Mouse (Mus musculus): ENCODE results near the gene Vmp1.

The Vmp1 gene

DNA sequence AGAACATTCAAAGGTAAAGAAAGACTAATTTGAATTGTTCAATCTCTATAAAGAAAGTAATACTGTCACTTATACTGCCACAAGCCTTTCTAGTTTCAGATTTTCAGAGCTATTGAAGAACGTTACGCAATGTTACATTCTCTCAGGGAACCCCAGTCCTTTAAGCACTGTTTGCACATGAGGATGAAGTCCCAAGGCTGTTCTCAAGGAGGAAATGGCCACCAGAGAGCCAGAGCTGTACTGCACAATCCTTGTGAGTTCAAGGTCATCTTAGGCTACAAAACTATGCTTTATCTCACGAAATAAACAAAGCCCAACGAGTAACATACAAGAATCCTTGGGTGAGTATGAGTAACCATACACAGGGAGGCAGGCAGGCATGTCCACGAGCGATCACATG, 49.2 kb downstream of the Vmp1 start:
- no peak for DNase-seq (ENCODE audit: low read depth, low spot score)

DNA sequence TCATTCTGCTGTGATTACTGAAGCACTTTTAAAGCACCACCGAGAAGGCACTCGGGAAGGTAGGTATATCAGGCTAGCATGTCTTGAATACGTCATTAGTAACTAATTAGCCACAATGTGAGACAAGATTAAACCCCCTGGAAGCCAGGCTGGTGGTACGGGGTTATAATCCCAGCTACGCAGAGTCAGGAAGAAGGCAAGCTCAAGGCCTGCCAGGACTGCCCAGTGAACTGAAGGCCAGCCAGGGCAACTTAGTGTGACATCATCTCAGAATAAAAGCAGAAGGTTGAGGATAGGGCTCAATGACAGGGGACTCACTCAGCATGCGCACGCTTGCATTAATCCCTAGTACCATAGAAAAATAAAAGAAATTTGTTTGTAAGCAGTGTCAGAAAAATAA, 53.7 kb downstream of the Vmp1 start:
- DNase-seq (ENCODE audit: low read depth, low spot score), result no peak

DNA sequence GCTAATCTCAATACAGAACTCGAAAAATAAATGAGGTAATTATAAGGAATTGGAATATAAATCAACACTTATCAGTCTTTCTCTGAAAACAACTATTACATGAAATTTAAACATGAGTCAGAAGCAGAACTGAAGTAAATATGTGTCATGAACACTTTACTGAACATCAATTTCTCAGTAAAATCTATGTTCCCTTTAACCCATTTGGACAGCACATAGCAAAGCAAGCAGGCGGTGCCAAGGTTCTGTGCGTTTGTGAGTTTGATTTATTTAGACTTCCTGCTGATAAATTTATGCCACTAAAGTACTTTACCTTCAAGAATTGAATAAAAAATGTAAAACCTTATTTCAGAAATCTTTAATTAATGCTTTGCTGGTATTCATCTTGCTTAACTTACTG, 54.2 kb downstream of the Vmp1 start:
- no peak for DNase-seq (ENCODE audit: low read depth, low spot score)

DNA sequence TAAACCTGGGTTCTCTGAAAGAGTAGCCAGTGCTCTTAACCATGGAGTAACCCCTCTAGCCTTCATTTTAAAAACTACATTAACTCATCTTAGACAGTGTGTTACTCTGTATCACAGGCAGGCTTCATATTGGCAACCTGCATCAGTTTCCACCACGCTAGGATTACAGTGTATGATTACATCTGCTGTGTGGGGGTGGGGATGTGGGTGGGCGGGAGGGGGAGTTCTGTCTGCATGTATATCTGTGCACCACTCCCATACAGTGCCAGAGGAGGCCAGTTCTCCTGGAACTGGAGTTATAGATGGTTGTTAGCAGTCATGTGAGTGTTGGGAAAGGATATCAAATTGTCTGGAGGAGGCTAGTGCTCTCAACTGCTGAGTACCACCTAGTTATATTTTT, 55.2 kb downstream of the Vmp1 start:
- no peak for DNase-seq (ENCODE audit: low read depth, low spot score)

DNA sequence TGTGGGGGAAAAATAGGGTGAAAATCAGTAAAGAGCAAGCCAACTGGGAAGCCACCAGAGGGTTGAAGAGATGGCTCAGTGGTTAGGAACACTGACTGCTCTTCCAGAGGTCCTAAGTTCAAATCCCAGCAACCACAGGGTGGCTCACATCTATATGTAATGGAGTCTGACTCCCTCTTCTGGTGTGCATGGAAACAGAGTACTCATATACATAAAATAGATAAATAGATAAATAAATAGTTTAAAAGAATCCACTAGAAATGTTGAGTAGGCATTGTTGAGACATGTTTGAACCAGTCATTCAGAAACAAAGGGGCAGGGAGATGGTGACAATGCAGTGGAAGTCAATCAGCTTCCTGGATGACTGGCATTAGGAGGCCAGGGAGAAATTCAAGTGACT, 56.0 kb downstream of the Vmp1 start:
- DNase-seq (ENCODE audit: low read depth, low spot score), result no peak

DNA sequence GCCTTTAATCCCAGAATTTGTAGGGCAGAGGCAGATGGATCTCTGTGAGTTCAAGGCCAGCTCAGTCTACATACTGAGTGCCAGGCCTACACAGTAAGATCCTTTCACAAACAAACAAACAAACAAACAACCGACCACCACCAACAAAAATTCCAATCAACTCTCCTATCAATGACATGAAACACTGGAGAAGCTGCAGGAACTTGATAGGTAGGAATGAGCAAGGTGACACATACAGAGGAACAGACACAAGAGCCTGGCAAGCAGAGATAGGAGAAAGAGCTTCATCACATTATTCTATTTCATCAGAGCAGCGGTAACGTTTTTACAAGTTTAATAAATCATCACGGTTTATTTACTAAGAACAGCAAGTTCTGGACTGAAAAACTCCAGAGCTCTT, 56.9 kb downstream of the Vmp1 start:
- DNase-seq (ENCODE audit: low read depth, low spot score), result no peak

DNA sequence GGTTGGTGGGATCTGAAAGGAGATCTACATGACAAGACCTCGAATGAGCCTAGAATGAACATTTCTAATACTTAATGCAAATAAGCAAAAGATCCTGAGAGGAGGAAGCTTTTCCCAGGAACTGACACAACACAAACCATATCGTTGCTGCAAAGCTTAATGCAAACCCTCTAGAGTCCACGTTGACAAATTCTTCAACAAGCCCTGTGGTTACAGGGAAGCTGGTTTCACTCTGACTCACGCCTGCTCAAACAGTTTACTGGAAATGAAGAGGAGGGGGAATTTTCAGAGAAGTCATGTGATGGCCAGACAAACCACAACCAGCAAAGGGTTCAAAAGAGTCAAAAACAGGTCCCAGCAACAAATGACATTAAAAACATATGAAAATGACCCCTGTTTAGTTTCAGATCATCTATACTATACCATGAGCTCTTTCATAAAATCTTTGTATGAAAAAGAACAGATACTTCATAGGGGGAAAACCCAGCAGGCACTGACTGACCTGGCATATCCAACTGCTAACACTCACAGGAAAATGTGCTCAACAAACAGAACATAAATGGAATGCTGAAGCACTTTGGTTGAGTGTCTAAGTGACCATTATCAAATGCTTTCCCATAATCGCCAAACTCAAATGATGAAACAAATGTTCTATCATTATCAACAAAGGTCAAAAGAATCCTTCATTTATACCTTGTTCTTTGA, 59.2 kb downstream of the Vmp1 start:
- DNase-seq (ENCODE audit: low read depth, low spot score), result no peak

DNA sequence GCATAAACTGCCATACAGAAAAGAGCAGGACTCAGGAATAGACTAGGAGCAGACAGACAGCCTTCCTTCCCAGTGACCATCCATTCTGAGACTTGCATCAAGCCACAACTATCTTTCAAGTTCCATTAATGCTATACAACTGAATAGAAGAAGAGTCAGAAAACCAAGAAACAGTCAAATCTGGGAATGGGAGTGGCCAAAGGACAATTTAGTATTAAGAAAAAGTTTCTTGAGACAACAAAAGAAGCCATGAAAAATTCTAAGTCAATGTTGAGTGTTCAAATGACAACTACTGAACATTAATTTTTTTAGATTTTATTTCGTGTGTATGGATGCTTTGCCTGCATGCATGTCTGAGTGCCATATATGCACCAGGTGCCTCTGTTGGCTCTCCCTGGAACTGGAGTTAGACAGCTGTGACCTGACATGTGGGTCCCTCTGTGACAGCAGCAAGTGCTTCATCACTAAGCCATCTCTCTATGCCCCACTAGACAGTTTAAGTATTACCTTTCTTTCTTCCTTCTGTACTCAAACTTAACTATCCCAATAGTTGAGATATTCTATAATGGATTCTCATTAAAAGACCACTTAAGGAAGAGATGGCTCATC, 60.1 kb downstream of the Vmp1 start:
- DNase-seq (ENCODE audit: low read depth, low spot score), result no peak

DNA sequence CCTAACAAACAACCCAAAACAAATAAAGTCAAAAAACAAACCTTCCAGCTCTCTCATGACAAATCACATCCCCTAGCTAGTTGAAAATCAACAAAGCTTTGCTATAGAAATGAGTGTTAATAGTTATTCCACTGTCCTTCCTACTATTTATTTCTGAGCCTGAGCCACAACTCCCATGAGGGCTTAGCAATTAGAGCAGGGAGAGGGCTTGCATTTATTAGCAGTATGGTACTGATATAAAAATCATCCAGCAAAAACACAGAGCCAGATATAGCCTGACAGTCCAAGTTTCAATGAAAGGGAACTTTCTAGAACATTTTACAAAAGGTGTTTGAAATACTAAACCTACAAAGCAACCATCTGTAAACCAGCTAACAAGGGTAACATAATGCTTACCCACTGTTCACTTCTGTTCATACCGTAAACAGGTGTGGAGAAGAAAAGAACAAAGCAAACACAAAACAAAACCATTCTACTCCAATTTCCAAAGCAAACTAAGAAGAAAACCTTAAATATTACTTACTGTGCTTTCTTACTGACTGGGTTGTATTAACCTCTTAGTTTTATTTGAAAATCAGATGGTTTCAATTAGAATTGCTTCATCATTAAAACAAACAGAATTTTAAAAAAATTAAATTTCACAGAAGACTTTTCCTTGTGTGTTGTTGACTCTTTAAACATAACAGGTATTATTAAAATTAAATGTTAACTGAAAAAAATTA, 61.3 kb downstream of the Vmp1 start:
- DNase-seq (ENCODE audit: low read depth, low spot score), result no peak

DNA sequence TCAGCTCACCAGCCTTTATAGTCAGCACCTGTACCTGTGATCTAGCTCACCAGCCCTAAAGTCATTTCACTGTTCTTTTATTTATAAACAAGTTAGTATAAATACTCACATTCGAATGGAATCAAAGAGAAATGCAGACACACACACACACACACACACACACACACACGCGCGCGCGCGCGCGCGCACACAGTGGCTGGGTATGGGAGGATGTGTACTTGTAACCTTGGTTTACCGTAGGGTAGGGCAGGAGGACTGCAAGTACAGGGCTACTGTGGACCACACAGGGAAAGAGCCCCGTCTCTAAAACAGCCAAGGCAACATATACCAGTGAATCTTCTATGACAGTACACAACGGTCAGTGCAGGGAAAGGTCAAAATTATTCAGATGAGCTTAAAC, 62.5 kb downstream of the Vmp1 start:
- no peak for DNase-seq (ENCODE audit: low read depth, low spot score)

DNA sequence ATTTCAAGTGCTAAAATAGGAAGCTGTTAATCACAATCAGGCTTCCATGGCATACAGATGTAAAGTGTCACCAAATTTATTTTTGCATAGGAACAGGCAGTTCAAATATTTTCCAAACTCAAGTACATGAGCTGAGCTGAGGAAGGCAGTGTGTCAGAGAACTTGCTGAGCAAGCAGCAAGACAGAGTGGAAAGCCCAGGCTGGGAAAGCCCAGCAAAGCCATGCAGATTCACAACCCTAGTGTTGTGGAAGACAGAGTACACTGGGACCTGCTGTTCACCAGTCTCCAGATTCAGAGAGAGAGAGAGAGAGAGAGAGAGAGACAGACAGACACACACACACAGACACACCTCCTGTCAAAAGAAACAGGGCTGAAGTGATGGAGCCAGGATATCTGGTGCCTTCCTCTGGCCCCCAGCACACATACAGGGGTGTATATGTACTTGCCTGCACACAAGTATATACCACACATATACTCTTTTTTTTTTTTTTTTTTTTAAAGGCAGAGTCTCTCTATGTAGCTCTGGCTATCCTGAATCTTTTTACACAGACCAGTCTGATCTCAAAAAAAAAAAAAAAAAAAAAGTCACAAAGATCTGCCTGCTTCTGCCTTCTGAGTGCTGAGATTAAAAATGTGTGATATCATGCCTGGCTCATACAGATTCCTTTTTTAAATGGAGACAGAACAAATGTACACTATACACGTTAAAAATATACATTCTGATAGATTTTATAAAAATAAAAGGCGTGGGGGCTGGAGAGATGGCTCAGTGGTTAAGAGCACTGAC, 64.9 kb downstream of the Vmp1 start:
- DNase-seq (ENCODE audit: low read depth, low spot score), result no peak

DNA sequence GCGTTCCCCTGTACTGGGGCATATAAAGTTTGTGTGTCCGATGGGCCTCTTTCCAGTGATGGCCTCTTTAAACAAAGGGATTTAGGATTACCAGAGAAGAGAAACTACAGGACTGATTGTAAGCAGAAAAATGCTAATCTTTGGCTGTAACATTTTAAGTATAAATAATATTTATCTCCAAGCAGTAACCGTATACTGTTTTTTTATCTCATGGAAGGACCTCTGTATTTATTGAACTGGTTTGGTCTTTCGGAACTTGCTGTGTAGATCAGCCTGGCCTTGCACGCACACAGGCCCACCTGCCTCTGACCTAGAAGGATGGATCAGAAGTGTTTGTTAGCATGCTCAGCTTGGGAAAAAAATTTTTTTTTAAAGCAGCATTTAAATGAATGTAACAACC, 69.0 kb downstream of the Vmp1 start:
- no peak for DNase-seq (ENCODE audit: low read depth, low spot score)

DNA sequence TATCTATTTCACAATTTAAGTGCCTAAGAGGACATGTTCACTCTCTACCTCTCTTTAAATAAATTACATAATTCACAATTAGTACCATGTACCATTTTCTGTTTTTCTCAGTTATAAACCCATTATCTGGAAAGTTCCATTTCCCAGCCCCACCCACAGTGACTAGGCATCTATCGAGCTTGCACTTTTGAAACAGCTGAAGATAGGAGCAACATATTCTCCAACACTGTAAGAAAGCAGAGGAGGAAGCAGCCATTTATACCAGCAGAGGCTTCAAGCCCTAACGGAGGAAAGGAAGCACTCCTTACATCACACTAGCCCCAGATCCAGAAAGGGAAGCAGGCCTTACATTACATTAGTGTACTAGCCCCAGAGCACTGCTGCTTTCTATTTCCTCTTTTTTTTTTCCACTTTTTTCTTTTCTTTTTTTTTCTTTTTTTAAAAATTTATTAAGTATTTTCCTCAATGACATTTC, 69.5 kb downstream of the Vmp1 start:
- no peak for DNase-seq (ENCODE audit: low read depth, low spot score)

DNA sequence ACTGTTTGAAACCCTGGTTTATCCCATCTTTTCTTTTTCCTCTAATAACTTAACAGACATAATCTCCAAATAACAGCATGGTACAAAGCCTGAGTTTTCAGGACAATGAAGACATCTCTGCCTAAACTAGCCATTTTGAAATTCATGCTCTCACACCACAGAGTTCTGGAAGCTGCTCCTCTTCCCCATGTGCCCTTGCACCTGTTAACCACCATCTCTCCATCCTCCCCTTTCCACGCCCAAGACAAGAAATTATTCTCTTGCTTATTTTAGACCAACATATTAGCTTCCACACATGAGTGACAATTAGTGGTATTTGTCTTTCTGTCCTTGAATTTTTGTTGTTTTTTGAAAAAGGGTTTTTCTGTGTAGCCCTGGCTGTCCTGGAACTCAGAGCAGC, 71.6 kb downstream of the Vmp1 start:
- no peak for DNase-seq (ENCODE audit: low read depth, low spot score)

DNA sequence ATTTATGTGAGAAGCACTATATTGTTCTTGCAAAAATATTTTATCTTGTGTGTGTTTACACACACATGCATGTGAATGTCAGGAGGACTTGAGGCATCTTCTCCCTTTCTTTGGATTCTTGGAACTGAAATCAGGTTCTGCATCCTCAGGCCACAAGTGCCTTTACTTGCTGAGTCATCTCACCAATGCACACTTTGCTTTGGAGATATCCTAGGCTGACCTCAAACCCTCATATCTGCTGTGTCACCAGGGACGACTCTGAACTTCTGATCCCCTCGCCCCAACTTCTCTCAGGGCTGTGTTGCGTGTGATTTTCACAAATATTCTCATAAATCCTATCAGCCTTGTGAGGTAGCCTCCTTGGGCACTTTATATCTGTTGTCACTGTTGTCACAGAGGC, 73.4 kb downstream of the Vmp1 start:
- no peak for DNase-seq (ENCODE audit: low read depth, low spot score)

DNA sequence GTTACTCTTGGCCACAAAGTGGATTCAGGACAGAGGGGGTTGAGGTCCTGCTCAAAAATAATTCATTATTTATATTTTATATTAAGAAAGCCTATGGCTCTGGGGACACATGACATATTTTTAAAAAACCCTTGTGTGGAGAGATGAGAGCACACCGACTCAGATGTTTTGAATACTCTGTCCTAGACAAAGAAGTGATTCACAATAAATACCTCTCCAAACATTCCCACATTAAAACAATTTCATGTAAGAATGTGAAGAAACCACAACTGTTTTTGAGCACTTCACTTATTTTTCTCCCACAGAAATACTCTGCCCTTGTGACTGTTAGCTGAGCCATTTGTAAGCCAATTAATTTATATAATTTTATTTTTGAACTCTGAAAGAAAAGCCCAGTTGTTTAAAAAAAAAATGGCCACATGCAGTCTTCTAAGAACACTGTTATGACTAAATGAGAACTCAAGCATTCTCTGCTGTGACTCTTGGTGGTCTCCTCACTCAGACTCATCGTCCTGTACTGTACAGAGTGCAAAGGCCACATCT, 75.8 kb downstream of the Vmp1 start:
- DNase-seq (ENCODE audit: low read depth, low spot score), result no peak

DNA sequence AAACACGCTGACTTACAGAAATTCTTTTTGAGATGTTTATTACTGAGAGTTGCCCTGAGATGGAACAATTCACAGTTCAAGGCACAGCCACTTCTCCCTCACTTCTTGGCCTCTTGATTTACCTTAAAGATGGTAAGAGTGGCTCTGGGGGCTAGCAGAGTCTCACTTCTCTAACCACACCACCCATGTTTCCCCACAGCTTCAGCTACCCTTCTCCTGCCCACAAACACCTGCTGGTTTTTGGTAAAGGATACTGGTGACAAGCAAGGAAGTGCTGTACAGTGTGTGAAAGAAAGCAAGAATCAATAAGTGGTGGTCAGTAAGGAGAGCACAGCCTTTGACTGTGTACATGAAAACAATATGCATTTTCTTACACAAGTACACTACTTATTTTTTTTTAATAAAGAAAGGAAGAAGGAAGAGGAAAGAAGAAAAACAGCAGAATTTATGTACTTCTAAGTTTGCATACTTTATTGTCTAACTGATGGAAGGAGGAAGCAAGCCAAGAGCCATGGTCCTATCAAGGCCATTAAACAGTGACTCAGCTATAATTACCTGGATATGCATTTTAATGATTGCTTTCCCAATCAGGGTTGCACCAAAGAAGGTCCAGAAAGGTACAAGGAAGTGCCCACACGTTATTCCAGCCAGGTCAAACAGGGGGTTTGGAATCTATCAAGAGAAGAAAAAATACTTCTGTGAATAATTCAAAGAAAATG, 76.9 kb downstream of the Vmp1 start:
- no peak for DNase-seq (ENCODE audit: low read depth, low spot score)

DNA sequence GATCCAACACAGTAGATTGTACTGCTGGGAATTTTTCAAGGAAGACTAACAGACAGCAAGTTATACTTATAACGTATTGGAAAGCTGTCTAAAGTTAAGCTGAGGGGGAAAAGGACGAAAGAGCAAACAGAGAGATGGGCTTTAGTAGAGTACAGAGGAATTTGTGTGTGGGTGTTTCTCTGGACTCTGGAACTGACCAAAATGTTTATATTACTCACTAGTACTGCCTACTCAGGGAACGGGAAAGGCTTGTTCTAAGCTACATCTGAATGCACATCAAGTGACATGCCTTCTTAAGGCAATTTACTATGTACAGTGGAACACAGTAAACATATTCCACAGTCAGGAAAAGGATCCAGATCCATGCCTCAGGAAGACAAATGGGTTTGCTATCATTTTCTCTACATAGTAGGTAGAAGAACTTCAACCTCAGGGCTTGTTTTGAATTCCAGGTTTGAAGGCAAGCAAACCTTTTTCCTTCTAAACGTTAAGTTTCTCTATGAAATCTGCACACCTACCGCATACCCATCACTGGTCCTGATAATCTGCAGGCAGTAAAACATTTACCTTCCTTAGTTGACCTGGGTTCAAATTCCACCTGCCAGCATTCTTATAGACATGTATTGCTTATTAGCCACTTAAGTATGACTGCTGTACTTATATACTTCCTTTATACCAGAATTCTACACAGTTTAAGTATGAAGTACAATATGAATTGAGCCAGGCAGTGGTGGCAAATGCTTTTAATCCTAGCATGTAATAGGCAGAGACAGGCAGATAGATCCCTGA, 78.7 kb downstream of the Vmp1 start:
- no peak for DNase-seq (ENCODE audit: low read depth, low spot score)

DNA sequence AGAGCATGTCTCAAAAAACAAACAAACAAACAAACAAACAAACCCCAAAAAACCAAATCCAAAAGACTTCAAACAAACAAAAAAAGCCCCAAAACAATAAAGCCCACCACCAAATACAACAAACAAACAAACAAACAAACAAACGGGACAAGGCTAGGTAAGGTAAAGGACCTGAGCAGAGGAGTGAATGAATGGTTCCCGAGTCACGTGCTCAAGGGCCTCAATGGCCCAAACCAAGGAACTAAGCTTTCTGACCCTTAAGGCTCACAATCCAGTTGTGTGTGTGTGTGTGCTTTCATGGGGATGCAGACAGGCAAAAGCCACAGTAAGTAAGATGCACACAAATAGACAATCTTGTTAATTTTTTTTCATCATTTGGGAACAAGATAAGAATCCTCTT, 79.3 kb downstream of the Vmp1 start:
- DNase-seq (ENCODE audit: low read depth, low spot score), result no peak

DNA sequence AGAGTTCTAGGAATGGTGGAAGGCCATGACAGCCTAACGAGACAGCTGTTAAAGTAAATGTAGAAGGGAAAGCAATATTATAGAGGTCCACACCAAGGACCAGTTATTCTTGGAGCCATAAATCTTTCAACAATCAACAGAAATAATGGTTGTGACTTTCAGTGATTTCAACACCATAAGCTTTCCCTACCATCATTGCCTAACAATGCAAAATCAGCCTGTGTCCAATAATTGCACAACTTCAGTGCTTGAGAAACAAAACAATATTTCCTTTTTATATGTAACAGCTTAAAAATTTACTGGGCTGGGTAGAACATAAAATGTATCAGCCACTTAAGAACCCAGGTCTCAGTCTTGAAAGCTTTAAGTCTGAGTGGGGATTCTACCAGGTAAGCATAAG, 79.9 kb downstream of the Vmp1 start:
- no peak for DNase-seq (ENCODE audit: low read depth, low spot score)

DNA sequence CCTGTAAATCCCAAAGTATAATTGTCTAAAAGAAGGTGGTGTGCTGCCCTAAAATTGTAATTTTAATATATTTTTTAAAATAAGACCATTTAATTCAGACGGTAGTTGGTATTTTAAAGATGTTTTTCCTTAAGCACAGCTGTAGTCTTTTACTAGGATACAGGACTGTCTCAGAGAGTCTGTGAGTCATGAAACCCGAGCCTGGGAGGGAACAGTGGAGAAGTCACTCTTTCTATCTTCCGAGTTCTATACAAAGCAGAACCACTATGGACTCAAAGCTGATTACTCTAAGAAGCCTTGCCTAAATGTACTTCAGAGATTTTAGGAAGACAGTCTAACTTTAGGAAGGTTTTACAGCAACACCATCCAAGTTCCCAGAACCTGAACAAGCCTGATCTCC, 81.5 kb downstream of the Vmp1 start:
- no peak for DNase-seq (ENCODE audit: low read depth, low spot score)
